Mouse (Mus musculus) stomach, embryonic 15.5 days (tissue): ENCODE measurements at regions not wholly inside any gene's neighbourhood (a gene's known extent, or its start where the extent isn't known, plus 50 kb on each side); places are given as distances from the start of the nearest gene placed in this dataset.

Experiments used
- ATAC-seq: fragments of 200-750 bp; cut with Nextera tagmentation; 2 replicates; pipeline ENCODE4 v1.8.0; 2017; ENCODE audit warnings: low read depth, moderate number of reproducible peaks, moderate TSS enrichment; ENCODE audit not compliant: insufficient read depth, low FRiP score
- H3K27ac ChIP-seq: fragments of 300-500 bp; sonication (generic); 2 replicates; pipeline ENCODE4 v1.5.1; 2015; ENCODE audit warnings: mild to moderate bottlenecking, inconsistent platforms
- H3K27me3 ChIP-seq: fragments of 300-500 bp; sonication (generic); replicated peaks from 2 replicates; pipeline ENCODE4 v1.6.1; 2015; ENCODE audit warnings: inconsistent platforms
- H3K36me3 ChIP-seq: fragments of 300-500 bp; sonication (generic); 2 replicates; pipeline ENCODE4 v1.6.1; 2015; ENCODE audit warnings: inconsistent platforms
- H3K4me1 ChIP-seq: fragments of 300-500 bp; sonication (generic); 2 replicates; pipeline ENCODE4 v1.6.1; 2015; ENCODE audit warnings: inconsistent platforms
- H3K4me2 ChIP-seq: fragments of 300-500 bp; sonication (generic); 2 replicates; pipeline ENCODE4 v1.6.1; 2015; ENCODE audit warnings: mild to moderate bottlenecking, inconsistent platforms
- H3K4me3 ChIP-seq: fragments of 300-500 bp; sonication (generic); replicated peaks from 2 replicates; pipeline ENCODE4 v1.5.1; 2015; ENCODE audit warnings: inconsistent platforms
- H3K9ac ChIP-seq: fragments of 300-500 bp; sonication (generic); 2 replicates; pipeline ENCODE4 v1.6.1; 2015; ENCODE audit warnings: inconsistent platforms
- H3K9me3 ChIP-seq: fragments of 300-500 bp; sonication (generic); 2 replicates; pipeline ENCODE4 v1.6.1; 2016; ENCODE audit warnings: inconsistent platforms
- WGBS: fragments of 180-500 bp; shearing (Covaris S2); methylation state at CpG from one replicate; pipeline ENCODE4 v1.1.7; 2015; 5-methylcytosine and 5-hydroxymethylcytosine counted together

DNA sequence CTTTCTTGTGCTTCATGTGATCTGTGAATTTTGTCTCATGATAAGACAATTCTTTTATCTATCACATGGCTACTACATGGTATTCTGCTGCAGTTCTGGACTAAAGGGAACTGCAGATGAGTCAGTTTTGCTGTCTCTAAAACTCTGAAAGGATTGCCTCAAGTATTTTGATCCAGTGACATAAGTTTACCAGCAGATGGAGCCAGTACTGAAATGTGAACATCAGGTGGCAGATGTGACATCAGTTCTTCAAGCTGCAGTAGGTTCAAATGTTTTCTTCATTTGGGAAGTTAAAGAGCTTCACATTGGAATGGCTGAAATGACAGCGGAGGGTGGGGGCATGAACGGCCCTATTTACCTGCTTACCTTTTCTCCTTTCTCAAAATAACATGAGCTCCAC is 170.0 kb upstream of the Ift57 start:
- Histone ChIP-seq H3K9ac (no peak overlapping the region), H3K27me3 (no peaks in the 10 kb centered on the region), H3K27ac (no peak overlapping the region), H3K4me2 (no peak overlapping the region), H3K4me1 (peaks cover 2% of the 10 kb centered on the region; the same call in 1 of the 2 replicates), H3K9me3 (no peaks in the 10 kb centered on the region), H3K36me3 (no peaks in the 10 kb centered on the region), H3K4me3 (no peak overlapping the region)
- 74% methylated on average over 2 of the region's 2 CpGs for WGBS
- no peak for ATAC-seq

DNA sequence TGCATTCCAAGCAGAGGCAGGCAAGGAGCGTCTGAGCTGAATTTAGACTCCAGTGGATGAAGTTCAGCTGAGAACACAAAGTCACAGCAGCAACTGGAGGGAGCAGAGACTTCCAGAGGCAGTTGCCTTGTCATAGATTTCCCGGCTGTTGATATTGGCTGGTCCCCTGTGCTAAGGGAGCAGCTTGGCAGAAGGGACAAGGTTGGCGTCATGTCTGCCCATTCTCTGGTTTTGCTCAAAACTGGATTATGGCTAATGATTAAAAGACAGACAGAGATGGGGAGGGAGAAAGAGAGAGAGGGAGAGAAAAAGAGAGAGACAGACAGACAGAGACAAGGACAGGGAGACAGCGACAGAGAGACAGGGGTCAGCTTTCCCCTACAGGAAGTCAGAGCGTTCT is 169.0 kb upstream of the Ift57 start:
- Histone ChIP-seq H3K9me3 (no peaks in the 10 kb centered on the region), H3K27me3 (no peaks in the 10 kb centered on the region), H3K4me3 (no peak overlapping the region), H3K27ac (no peak overlapping the region), H3K4me2 (no peak overlapping the region), H3K9ac (no peak overlapping the region), H3K36me3 (no peaks in the 10 kb centered on the region), H3K4me1 (peaks cover 2% of the 10 kb centered on the region; the same call in 1 of the 2 replicates)
- no peak for ATAC-seq
- 83% methylated on average over 5 of the region's 5 CpGs for WGBS

DNA sequence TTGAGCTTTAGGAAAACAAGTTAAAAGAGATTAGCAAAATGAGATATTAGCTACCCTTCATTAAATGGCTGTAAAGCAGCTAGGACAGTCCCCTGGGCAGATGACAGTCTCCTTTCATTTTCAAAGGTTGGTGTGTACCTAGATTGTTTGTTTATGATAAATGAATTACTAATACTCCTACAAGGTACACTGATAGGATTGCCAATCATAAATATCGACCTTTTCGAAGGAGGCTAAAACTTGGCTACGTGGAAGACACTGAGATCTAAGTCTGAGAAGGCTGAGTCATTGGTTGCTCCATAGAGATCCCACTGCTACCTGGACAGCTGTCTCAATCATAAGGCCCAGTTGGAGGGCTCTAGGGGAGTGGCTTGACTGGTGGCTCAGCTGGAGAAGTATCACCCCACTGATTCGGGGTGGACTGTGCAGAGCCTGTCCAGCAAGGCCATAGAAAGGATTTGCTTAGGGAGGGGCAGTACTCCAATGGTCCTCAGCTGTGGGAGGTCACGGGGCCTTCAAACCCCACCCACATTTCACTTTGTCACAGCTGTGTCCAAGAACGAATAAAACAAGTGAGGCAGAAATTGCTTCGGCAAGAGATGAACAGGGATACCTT is 166.9 kb upstream of the Ift57 start:
- H3K9me3 ChIP-seq: no peaks in the 10 kb centered on the region
- H3K27me3 ChIP-seq: no peaks in the 10 kb centered on the region
- 69% methylated on average over 7 of the region's 7 CpGs for WGBS
- no peak overlapping the region for H3K27ac ChIP-seq
- H3K9ac ChIP-seq: no peak overlapping the region
- ATAC-seq: peak; percentile 35; the same call in 1 of the 2 replicates
- H3K4me3 ChIP-seq: no peak overlapping the region
- peaks cover 2% of the 10 kb centered on the region; the same call in 1 of the 2 replicates for H3K4me1 ChIP-seq
- no peaks in the 10 kb centered on the region for H3K36me3 ChIP-seq
- H3K4me2 ChIP-seq: no peak overlapping the region

DNA sequence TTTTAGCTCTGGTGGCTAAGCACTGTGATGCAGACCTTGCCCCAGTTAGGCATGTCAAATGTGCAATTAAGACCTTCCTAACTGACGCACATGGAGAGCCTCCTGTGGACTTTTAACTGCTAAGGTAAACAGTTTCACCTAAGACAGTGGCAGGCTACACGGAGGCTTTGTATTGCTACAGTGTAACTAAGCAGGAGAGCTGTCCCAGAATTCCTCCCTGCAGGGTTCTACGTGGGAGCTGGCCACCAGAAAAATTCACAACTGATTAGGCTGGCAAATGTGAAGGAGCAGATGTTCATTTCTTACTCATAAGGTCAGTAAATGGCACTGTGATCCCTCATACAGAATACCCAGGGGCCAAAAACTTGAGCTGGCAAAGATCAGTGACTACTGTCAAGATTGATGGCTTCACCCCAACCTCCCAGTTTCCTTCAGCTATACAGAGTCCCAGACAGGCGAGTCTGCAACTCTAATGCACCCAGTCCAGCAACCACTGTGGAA is 165.5 kb upstream of the Ift57 start:
- Histone ChIP-seq H3K27me3 (no peaks in the 10 kb centered on the region), H3K36me3 (no peaks in the 10 kb centered on the region), H3K4me3 (no peak overlapping the region), H3K9me3 (no peaks in the 10 kb centered on the region), H3K27ac (no peak overlapping the region), H3K9ac (no peak overlapping the region), H3K4me1 (peaks cover 2% of the 10 kb centered on the region; the same call in 1 of the 2 replicates), H3K4me2 (no peak overlapping the region)
- peak; percentile 65; the same call in 1 of the 2 replicates for ATAC-seq
- 18% methylated on average over 4 of the region's 4 CpGs for WGBS

DNA sequence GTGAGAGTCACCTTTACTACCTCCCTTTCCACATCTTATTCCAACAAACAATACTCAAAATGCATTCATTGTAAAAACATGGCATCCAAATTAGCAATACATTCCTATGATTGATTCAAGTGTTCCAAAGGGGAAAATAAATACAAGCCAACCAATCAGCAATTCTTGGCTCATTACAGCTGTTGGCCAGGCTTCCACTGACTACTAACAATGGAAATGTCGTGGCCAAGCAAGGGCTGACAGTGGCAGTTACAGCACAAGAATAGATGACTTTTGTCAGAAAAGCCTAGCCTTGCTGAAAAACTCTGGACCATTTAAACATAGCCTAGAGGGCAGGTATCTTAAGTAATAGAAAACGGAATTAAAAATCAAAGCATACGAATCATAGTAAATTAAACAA is 148.8 kb upstream of the Ift57 start:
- H3K27ac ChIP-seq: no peak overlapping the region
- H3K36me3 ChIP-seq: no peaks in the 10 kb centered on the region
- ATAC-seq: no peak
- H3K4me1 ChIP-seq: no peaks in the 10 kb centered on the region
- H3K9ac ChIP-seq: no peak overlapping the region
- 77% methylated on average over 3 of the region's 3 CpGs for WGBS
- H3K27me3 ChIP-seq: no peaks in the 10 kb centered on the region
- no peaks in the 10 kb centered on the region for H3K9me3 ChIP-seq
- H3K4me2 ChIP-seq: no peak overlapping the region
- H3K4me3 ChIP-seq: no peak overlapping the region

DNA sequence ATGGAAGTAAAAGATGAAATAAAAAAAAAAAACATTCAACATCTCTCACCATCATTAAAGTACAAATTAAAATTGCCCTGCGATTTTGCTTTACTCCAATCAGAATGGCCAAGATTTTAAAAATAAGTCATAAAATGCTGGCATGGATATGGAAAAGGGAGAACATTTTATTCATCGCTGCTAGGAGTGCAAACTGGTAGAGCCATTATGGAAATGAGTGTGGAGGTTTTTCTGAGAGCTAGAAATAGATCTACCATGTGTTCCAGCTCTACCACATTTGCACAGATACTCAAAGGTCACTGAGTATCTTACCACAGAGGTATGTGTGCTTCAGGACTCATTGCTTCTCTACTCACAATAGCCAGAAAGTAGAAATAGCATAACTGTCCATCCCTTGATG is 129.0 kb upstream of the Ift57 start:
- H3K4me1 ChIP-seq: no peaks in the 10 kb centered on the region
- H3K27me3 ChIP-seq: no peaks in the 10 kb centered on the region
- H3K4me2 ChIP-seq: no peak overlapping the region
- WGBS: 87% methylated on average over 2 of the region's 2 CpGs
- H3K9me3 ChIP-seq: no peaks in the 10 kb centered on the region
- no peak for ATAC-seq
- no peak overlapping the region for H3K4me3 ChIP-seq
- no peak overlapping the region for H3K9ac ChIP-seq
- no peaks in the 10 kb centered on the region for H3K36me3 ChIP-seq
- H3K27ac ChIP-seq: no peak overlapping the region

DNA sequence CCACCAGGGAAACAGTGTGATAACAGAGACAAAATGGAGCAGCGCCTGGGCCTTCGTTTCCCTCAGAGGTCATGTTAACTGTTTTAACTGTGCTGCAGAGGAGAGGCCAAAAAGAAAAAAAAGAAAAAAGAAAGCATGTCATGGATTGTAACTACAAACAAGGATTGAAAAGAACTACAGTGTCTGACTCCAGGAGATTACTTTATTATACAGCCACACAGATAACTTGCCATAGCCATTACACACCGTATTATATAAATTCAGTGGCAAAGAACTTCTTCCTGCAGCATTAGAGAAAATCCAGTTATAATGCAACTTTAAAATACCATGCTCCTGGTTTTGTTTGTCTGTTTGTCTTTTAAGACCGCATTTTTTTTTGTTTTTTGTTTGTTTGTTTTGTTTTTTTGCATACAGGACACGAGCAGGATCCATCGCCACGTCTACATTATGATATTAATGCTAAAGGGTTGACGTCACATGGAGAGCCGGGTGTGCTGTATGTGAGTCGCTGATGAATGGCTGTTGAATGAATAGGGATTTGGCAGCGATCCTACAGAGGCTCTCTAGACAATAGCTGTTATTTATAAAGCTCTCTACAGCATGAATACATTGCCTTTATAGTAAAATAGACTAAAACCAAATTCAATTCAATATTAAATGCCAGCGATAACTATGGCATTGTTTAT is 126.4 kb upstream of the Ift57 start:
- no peak overlapping the region for H3K27ac ChIP-seq
- no peaks in the 10 kb centered on the region for H3K9me3 ChIP-seq
- no peak overlapping the region for H3K4me3 ChIP-seq
- whole genome bisulfite sequencing: 59% methylated on average over 12 of the region's 12 CpGs
- no peaks in the 10 kb centered on the region for H3K27me3 ChIP-seq
- no peak; the same call in 1 of the 2 replicates for ATAC-seq
- no peak overlapping the region for H3K4me2 ChIP-seq
- no peaks in the 10 kb centered on the region for H3K36me3 ChIP-seq
- no peak overlapping the region for H3K9ac ChIP-seq
- no peaks in the 10 kb centered on the region for H3K4me1 ChIP-seq

DNA sequence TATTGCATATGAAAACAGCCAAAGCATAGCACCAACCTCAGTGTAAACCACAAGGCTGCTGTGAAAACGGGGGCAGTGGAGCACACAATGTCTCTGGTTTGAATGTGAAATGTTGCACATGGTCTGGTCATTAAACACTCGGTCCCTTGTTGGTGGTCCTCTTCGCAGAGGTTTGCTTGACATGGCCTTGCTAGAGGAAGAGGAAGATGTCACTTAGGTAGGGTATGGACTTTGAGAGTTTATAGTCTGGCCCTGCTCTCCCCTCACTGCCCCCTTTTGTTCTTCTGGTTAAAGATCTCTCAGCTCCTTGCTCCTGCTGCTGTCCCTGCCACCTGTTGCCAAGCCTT is 125.9 kb upstream of the Ift57 start:
- Histone ChIP-seq H3K36me3 (no peaks in the 10 kb centered on the region), H3K4me3 (no peak overlapping the region), H3K4me1 (no peaks in the 10 kb centered on the region), H3K4me2 (no peak overlapping the region), H3K9ac (no peak overlapping the region), H3K9me3 (no peaks in the 10 kb centered on the region), H3K27me3 (no peaks in the 10 kb centered on the region), H3K27ac (no peak overlapping the region)
- ATAC-seq: no peak
- 61% methylated on average over 3 of the region's 3 CpGs for WGBS

DNA sequence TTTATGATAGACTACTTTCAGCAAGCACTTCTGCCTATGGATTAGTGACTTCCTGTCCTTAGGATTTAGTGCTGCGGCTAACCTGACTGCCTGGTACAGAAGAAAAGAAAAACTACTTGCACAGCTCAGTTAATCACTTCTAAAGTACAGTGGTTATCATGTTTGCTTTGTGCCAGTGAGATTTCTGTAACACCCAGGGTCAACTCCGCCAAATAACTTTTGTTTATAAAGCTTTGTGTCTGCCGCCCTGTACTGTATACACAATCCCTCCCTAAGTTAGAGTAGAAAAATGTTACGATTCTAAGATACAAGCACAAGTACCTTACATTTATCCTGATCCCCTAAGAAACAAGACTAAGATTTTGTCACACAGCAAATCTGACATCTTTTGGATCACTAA is 120.1 kb upstream of the Ift57 start:
- Histone ChIP-seq H3K36me3 (no peaks in the 10 kb centered on the region), H3K4me2 (no peak overlapping the region), H3K27ac (no peak overlapping the region), H3K9ac (no peak overlapping the region), H3K4me3 (no peak overlapping the region), H3K27me3 (no peaks in the 10 kb centered on the region), H3K9me3 (no peaks in the 10 kb centered on the region), H3K4me1 (no peaks in the 10 kb centered on the region)
- peak; percentile 79 for ATAC-seq
- 35% methylated on average over 4 of the region's 4 CpGs for WGBS

DNA sequence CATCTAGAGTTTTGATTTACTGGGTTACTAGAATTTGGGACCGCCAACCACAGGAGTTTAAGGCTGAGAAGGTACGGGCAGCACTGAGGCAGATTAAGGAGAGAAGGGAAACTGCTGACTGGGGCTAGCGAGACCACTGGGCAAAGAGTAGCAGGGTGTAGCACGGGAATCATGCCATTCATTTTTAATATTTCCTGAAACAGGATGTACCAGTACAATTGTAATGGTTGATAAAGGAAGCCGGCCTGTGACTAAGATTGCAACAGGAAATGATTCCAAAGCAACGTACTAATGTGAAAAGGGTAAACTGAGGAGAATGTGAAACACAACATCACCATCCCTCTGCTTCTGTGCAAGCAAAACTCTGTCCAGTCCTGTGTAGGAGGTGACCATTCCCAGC is 118.3 kb upstream of the Ift57 start:
- Histone ChIP-seq H3K4me3 (no peak overlapping the region), H3K9me3 (no peaks in the 10 kb centered on the region), H3K4me2 (no peak overlapping the region), H3K9ac (no peak overlapping the region), H3K36me3 (no peaks in the 10 kb centered on the region), H3K27ac (no peak overlapping the region), H3K4me1 (no peaks in the 10 kb centered on the region), H3K27me3 (no peaks in the 10 kb centered on the region)
- WGBS: 88% methylated on average over 6 of the region's 6 CpGs
- no peak for ATAC-seq

DNA sequence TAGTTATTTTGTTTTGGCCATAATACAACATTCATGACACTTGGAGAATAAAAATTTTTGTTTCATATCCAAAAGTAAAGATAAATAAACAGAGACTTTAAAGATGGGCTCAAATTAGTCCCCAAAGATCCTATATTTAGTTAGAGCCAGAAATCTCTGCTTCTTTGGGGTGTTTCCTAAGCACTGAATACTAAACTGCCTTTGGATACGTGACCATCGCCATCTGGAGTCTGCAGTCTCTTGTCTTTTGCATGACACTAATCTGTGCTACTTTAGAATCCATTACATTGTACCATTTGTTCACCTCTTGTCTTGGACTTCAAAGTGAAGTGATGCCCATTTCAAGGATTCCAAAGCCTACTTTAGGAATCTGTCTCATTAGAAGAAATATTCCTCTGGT is 92.5 kb upstream of the Ift57 start:
- Histone ChIP-seq H3K27me3 (no peaks in the 10 kb centered on the region), H3K4me1 (no peaks in the 10 kb centered on the region), H3K9ac (no peak overlapping the region), H3K36me3 (no peaks in the 10 kb centered on the region), H3K4me3 (no peak overlapping the region), H3K9me3 (no peaks in the 10 kb centered on the region), H3K27ac (no peak overlapping the region), H3K4me2 (no peak overlapping the region)
- 55% methylated on average over 2 of the region's 2 CpGs for WGBS
- no peak for ATAC-seq

DNA sequence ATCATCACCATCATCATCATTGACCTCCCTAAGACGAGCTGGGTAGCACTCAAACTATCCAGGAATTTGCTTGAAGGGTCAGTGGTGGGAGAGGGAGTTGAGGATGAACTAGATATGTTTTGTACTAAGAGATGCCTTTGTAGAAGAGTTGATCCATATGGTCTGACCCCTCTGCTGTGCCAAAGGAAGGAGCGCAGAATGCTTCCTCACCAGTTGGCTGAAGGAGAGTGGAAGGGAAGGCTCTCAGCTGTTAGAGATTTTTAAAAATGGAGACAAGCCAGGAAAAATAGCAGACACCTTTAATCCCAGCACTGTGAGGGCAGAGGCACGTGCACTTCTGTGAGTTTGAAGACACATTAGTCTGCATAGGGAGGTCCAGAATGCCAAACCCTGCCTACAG is 84.2 kb upstream of the Ift57 start:
- Histone ChIP-seq H3K36me3 (no peaks in the 10 kb centered on the region), H3K9ac (no peak overlapping the region), H3K9me3 (no peaks in the 10 kb centered on the region), H3K4me3 (no peak overlapping the region), H3K27ac (no peak overlapping the region), H3K4me2 (no peak overlapping the region), H3K4me1 (no peaks in the 10 kb centered on the region), H3K27me3 (no peaks in the 10 kb centered on the region)
- 65% methylated on average over 3 of the region's 3 CpGs for WGBS
- no peak for ATAC-seq
